ENCODE assay signal across 12 mouse cellular contexts in the genomic region with DNA sequence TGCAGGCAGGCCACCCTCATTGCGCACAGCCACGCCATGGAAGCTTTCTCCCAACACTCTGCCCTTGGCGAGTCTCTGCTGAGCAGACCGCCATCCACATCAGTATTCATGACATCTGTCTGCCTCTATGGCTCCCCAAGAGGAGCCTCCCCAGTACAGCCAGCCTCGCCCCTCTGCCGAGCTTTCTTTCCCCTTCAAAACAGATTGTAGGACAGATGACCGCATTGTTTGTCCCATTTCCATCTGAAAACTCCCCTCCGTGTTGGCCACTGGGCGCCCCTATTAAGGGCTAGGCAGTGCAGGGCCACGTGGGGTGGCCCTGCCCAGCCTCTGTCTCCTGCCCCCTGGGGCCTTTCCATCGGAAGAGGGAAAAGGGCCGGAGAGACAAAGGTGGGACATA. TPM values are rescaled to one million over a fixed set of nuclear protein-coding genes. Genes with fewer than 3 reads are reported as not detected.
DNase-seq lines count a peak whose midpoint lies in the region; ATAC-seq lines count a peak whose summit lies in the region.
"Had no signal": no experiment of that assay in that cellular context is flagged by ENCODE, and none has a peak within 500 bp of the region (broad histone marks: within the 10 kb centered on the region; RNA-seq: fewer than 3 reads in every experiment).

No protein-coding gene starts in this region.

- DNase-seq in kidney, adult 8-10 months: no peak
- peak; percentile 77 for DNase-seq in embryo, embryonic 11 days
- peak; percentile 40 for DNase-seq in hindbrain, embryonic 14.5 days (ENCODE audit: low spot score)
- DNase-seq in urinary bladder, postnatal 25 days (ENCODE audit: low spot score): no peak
- DNase-seq in heart, adult 11 months: no peak
- DNase-seq: kidney, postnatal 36 days; right cerebral cortex, postnatal 14 days had no signal

- H3K4me2 ChIP-seq in kidney, embryonic 16.5 days (replicated peaks; ENCODE audit: low read depth, low read length): no peak overlapping the region; the same call in 1 of the 2 replicates
- H3K4me2 ChIP-seq in hindbrain, embryonic 14.5 days (replicated peaks): peak overlapping the region; percentile 28
- peak overlapping the region; percentile 29; the same call in 1 of the 2 replicates for H3K4me2 ChIP-seq in neural tube, embryonic 14.5 days (ENCODE audit: low read depth, low read length)

- H3K9me3 ChIP-seq in kidney, embryonic 16.5 days (ENCODE audit: low read length): no peaks in the 10 kb centered on the region
- H3K9me3 ChIP-seq in hindbrain, embryonic 14.5 days (ENCODE audit: control insufficient read depth, low read length): no peaks in the 10 kb centered on the region
- H3K9me3 ChIP-seq in neural tube, embryonic 14.5 days (ENCODE audit: control insufficient read depth, low read length): no peaks in the 10 kb centered on the region
- H3K9me3 ChIP-seq: G1E had no signal

- peaks cover 4% of the 10 kb centered on the region for H3K4me1 ChIP-seq in kidney, embryonic 16.5 days (ENCODE audit: insufficient read depth, low read length)
- peaks cover 4% of the 10 kb centered on the region; the same call in 1 of the 2 replicates for H3K4me1 ChIP-seq in hindbrain, embryonic 14.5 days (replicated peaks; ENCODE audit: control insufficient read depth, insufficient read depth, low read length)
- peaks cover 12% of the 10 kb centered on the region for H3K4me1 ChIP-seq in neural tube, embryonic 14.5 days (ENCODE audit: control insufficient read depth, insufficient read depth, low read length)

- no peak for ATAC-seq in kidney, embryonic 16.5 days (ENCODE audit: low FRiP score, low TSS enrichment)
- peak; percentile 76 for ATAC-seq in hindbrain, embryonic 14.5 days (ENCODE audit: low FRiP score)
- ATAC-seq in neural tube, embryonic 14.5 days (ENCODE audit: low read depth): peak; percentile 76
- ATAC-seq in megakaryocyte, adult 5-6 weeks (ENCODE audit: poor library complexity, severe bottlenecking): no peak

- peak overlapping the region; percentile 27; the same call in 1 of the 2 replicates for H3K9ac ChIP-seq in kidney, embryonic 16.5 days (replicated peaks; ENCODE audit: low read length)
- H3K9ac ChIP-seq in hindbrain, embryonic 14.5 days: 0 out of 2 replicates have a peak overlapping the region, but pooled peaks have one; percentile 36
- no peak overlapping the region for H3K9ac ChIP-seq in neural tube, embryonic 14.5 days (replicated peaks; ENCODE audit: low read depth, low read length)
- H3K9ac ChIP-seq: liver, embryonic 14.5 days had no signal

- no peaks in the 10 kb centered on the region for H3K27me3 ChIP-seq in kidney, embryonic 16.5 days (ENCODE audit: insufficient read depth, low read length)
- H3K27me3 ChIP-seq in hindbrain, embryonic 14.5 days (ENCODE audit: control insufficient read depth, insufficient read depth, low read length): no peaks in the 10 kb centered on the region
- H3K27me3 ChIP-seq in neural tube, embryonic 14.5 days (ENCODE audit: control insufficient read depth, insufficient read depth, low read length): no peaks in the 10 kb centered on the region

- H3K36me3 ChIP-seq in kidney, embryonic 16.5 days (ENCODE audit: insufficient read depth, low read length): no peaks in the 10 kb centered on the region
- no peaks in the 10 kb centered on the region for H3K36me3 ChIP-seq in hindbrain, embryonic 14.5 days (replicated peaks; ENCODE audit: control insufficient read depth, insufficient read depth)
- no peaks in the 10 kb centered on the region for H3K36me3 ChIP-seq in neural tube, embryonic 14.5 days (ENCODE audit: control insufficient read depth, insufficient read depth, low read length)
- H3K36me3 ChIP-seq: G1E had no signal

- 18% methylated on average over 12 of the region's 12 CpGs for WGBS in kidney, embryonic 16.5 days
- 2% methylated on average over 12 of the region's 12 CpGs for WGBS in hindbrain, embryonic 14.5 days
- WGBS in neural tube, embryonic 14.5 days: 2% methylated on average over 12 of the region's 12 CpGs

- H3K27ac ChIP-seq in kidney, embryonic 16.5 days (ENCODE audit: low read length): 0 out of 2 replicates have a peak overlapping the region, but pooled peaks have one; percentile 12
- no peak overlapping the region for H3K27ac ChIP-seq in hindbrain, embryonic 14.5 days
- H3K27ac ChIP-seq in neural tube, embryonic 14.5 days (ENCODE audit: low read depth, low read length): no peak overlapping the region
- H3K27ac ChIP-seq: liver, embryonic 14.5 days had no signal

- H3K4me3 ChIP-seq in kidney, embryonic 16.5 days (ENCODE audit: low read length): no peak overlapping the region
- no peak overlapping the region for H3K4me3 ChIP-seq in hindbrain, embryonic 14.5 days (replicated peaks; ENCODE audit: low read length)
- no peak overlapping the region for H3K4me3 ChIP-seq in neural tube, embryonic 14.5 days (ENCODE audit: low read depth, low read length)

RNA-seq across cellular contexts. Expression of gene 1810010D01Rik, which starts 34.8 kb away (rescaled TPM):
- polyA plus RNA-seq in kidney, embryonic 16.5 days (2015; fragmentation: Nextera tagmentation; extraction: Ambion mirVana): 0.27 and 0.30 TPM in 2 replicates
- not detected in 2 replicates for polyA plus RNA-seq in hindbrain, embryonic 14.5 days (2014; fragmentation: Nextera tagmentation; extraction: Ambion mirVana)
- 0.31 TPM in 1 of 2 replicates, not detected in the other for polyA plus RNA-seq in neural tube, embryonic 14.5 days (2014; fragmentation: Nextera tagmentation; extraction: Ambion mirVana)
- total RNA-seq in megakaryocyte, adult 5-6 weeks (2015): not detected in 2 replicates
- total RNA-seq in megakaryocyte, adult 5-6 weeks (2017): not detected in 2 replicates
- total RNA-seq: G1E had no signal
- polyA plus RNA-seq: G1E had no signal

Comparison
In these comparisons a context has a peak if more than half of its experiments do, and no peak if none do; other contexts are left out.
1. ATAC-seq: peak in hindbrain, embryonic 14.5 days (single experiment) and neural tube, embryonic 14.5 days (single experiment); none in kidney, embryonic 16.5 days (single experiment) and megakaryocyte, adult 5-6 weeks (single experiment).
2. DNase-seq: peak in embryo, embryonic 11 days (single experiment) and hindbrain, embryonic 14.5 days (single experiment); none in kidney, adult 8-10 months (0 of 2), urinary bladder, postnatal 25 days (single experiment) and heart, adult 11 months (single experiment).